Mouse (Mus musculus) 3T3-L1 (cell line): ENCODE measurements around the gene Rere.
A peak's percentile ranks its signal among the peaks of the same experiment; 100 is the strongest.

Source experiments
- DNase-seq: peaks from one replicate; pipeline ENCODE4 v3.0.0-alpha.2; 2015; ENCODE audit warnings: low read depth, low spot score

Rere gene

GRCm38 (mm10) chr4:150282631-150283334, 1.3 kb downstream of the Rere start:
- DNase-seq: no peak

DNA sequence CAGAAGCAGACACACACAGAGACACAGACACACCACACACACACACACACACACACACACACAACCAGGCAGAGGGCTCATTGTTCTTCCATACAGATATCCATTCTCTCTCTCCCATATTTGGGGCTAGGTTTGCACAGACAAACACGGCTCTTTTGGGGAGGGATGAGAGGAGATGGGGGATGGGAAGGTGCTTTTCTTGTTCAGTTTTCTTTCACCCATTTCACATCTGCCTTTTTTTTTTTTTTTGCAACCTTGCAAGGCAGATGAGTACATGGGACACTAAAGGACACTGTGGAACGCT, 1.8 kb downstream of the Rere start:
- DNase-seq: no peak

DNA sequence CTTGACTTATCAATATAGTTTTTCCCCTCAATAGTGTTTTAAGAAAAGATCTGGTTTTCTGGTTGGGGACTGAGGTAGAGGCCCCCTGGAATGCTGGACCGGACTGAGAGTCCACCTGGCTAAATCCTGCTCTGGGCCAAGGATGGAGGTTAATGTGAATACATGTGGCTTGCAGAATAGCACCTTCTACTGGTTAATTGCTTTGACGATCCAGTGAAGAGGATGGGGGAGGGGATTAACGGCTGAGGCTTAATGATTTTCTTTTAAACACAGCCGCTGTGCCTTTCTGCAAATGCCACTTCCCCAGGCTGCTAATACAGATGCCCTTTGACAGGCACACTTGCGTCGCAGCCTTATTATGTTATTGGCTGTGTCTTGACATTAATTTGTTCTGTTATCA, 2.5 kb downstream of the Rere start:
- DNase-seq: no peak

DNA sequence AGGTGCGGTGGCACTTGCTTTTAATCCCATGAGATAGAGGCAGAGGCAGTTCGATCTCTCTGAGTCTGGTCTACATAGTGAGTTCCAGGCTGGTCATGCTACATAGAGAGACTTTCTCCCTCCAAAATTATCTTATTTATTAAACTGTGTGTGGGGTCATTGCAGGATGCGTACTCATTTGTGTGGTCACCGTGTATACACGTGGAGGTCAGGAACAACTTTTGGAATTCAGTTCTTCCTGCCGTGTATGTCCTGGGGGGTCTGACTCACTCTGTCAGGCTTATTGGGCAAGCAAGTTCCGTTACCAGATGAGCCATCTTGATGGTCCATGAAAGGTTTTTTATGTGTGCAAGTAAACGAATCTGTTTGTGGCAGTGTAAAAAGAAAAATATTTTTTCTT, 5.5 kb downstream of the Rere start:
- DNase-seq: peak; percentile 77

DNA sequence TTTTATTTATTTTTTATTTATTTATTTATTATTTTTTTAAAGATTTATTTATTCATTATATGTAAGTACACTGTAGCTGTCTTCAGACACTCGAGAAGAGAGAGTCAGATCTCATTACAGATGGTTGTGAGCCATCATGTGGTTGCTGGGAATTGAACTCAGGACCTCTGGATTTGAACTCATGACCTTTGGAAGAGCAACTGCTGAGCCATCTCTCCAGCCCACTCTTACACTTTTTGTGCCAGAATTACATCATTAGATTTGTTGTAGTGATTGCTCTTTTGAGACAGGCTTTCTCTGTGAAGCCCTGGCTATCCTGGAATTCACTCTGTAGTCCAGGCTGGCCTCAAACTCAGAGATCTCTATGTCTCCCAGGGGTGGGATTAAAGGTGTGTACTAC, 6.0 kb downstream of the Rere start:
- peak; percentile 62 for DNase-seq

DNA sequence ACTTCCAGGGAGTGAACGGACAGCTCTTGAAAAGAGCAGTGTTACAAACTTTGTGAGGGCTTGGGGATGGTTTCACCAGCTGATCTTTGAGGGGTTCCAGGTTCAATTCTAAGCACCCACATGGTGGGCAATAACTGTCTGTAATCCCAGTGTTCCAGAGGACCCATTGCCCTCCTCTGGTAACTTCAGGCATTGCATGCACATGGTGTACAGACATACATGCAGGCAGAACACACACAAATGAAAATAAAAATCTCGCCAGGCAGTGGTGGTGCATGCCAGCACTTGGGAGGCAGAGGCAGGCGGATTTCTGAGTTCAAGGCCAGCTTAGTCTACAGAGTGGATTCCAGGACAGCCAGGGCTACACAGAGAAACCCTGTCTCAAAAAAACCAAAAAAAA, 10.5 kb downstream of the Rere start:
- DNase-seq: no peak

GRCm38 (mm10) chr4:150294870-150295269, 13.4 kb downstream of the Rere start:
- DNase-seq: no peak

DNA sequence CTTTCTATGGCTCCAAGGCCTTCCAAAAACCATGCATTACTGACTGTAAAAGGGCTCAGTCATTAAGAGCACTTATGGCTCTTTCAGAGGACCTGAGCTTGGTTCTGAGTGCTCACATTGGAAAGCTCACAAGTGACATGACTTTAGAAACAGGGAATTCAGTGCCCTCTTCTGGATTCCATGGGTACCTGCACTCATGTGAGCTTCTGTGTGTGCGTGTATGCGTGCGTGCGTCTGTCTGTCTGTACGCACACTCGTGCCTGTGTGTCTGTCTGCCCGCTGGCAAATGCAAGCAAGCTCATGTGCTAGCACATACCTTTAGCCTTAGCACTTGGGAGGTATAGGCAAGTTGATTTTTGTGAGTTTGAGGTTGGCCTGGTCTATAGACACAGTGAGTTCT, 14.5 kb downstream of the Rere start:
- DNase-seq: no peak

DNA sequence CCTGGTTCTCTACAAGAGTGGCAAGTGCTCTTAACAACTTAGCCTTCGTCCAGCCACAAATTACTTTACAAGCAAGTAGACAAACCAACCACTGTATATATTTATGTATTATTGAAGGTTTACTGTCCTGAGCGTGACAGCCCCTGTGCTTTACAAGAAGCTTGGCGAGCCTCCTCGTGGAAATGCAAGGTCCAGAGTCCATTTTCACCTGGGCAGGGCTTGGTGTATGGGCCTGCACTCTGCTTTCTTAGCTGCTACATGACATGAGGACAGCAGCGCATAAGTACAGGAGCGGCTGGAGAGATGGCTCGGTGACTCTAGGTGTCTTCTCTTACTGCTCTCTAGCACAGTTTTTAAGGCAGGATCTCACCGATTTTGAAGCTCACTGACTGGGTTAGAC, 21.3 kb downstream of the Rere start:
- no peak for DNase-seq

GRCm38 (mm10) chr4:150306701-150307100, 25.3 kb downstream of the Rere start:
- no peak for DNase-seq

DNA sequence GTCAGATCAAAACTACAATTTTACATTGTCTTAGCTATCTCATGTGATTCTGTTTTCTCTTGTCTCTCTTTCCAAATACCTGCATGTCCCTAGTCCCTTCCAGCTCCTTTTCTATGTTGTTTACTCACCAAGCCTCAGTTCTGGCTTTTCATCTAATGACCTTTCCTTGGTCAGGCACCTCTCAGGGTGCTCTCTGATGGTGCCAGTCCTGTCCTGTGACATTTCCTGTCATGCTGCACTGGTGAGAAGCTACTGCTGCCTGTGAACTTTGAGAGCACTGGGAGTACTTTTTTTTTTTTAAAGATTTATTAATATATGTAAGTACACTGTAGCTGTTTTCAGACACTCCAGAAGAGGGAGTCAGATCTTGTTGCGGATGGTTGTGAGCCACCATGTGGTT, 25.8 kb downstream of the Rere start:
- DNase-seq: no peak

- DNase-seq: no peak
These were observed 30.0 kb downstream of the Rere start for GRCm38 (mm10) chr4:150311431-150311830.

DNA sequence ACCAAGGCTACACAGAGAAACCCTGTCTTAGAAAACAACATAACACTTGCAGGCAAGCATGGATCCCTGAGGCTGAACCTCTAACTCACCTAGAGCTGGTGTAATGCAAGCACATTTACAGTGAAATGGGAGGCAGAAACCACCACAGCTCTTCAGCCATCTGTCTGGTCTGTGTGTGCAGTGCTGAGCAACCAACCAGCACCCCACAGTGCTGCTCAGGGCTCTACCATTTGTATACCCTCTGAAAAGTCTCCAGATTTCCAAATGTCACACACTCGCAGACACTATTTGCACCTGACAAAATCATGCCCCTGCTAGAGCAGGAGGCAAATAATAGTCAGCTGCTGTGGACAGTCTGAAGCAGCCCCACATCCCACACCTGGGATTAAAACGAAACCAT, 31.2 kb downstream of the Rere start:
- no peak for DNase-seq

DNA sequence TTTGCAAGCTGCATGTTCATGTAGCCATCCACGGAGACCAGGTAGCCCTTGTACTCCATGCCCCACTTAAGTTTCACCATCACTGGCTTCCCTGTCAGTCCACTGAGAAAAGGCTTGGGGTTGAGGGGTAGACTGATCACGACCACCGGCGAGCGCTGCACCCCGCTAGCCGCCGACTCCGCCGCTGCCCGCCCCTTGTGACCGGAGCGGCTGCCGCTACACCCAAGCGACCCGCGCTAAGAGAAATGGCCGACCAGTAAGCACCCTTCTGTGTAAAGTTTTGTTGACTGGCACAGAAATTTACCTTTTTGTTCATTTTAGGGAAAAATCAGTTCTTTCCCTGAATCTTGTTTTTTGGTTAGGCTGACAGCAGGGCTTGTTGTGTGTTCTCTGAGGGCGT, 33.9 kb downstream of the Rere start:
- no peak for DNase-seq

GRCm38 (mm10) chr4:150316546-150316945, 35.1 kb downstream of the Rere start:
- DNase-seq: no peak

DNA sequence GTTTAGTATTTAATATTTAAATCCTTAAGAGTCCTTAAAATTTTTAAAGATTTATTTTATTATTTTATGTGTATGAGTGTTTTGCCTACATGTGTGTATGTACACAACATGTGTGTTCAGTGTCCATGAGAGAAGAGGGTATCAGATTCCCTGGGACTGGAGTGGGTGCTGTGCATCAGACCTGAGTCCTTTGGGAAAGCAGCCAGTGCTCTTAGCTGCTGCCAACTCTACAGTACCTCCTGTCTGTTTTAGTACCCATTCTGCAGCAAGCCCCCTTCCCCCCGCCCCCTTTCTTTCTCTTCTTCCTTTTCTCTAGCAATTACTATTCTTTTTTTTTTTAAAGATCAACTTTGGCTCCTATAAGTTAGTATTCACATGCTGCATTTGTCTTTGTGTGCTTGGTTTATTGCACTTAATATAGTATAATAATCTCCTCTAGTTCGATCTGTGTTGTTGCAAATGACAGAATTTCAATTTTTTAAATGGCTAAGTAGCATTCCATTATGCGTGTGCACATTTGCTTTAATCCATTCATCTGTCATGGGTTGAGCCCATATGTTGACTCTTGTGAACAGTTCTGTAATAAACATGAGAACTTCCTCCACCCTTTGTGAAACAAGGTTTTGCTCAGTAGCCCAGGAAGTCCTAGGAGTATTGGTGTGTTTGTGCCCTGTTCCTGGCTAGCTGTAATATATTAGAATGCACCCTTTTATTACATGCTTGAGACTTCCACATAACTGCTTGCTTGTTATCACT, 43.8 kb downstream of the Rere start:
- no peak for DNase-seq

- DNase-seq: peak; percentile 67
These were observed 44.6 kb downstream of the Rere start for GRCm38 (mm10) chr4:150326005-150326404.

- DNase-seq: no peak
These were observed 46.0 kb downstream of the Rere start for GRCm38 (mm10) chr4:150327476-150327875.

DNA sequence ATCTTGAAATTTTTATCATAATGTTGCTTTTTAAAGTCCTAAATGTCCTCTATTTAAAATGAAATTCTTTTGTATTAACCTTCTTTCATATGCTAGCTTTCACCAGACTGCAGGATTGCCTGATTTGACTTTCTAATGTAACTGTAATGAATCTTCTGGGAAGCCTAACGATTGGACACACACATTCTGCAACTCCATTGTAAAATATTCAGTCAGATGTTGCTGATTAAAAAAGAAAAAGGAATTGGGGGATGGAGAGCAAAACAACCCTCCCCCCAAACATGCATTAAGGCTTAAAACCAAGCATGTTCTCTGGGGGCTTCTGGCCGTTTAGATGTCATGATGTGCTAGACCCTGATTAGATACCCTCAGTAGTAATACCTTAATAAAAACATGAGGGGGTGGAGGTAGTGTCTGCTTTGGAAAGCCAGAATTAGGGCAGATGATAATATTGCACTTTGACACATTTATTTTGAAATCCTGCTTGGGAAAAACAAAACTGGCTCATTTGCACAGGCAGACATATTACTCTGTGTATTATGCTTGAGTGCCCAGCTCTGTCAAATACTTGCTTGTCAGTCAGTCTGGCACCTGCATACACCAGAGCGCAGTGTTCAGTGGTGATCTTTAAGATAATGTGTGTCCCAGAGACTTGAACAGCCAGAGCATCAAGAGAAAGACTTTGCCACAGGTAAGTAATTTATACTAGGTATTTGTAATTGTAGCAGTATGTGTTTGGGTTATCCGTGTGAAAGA, 52.7 kb downstream of the Rere start:
- no peak for DNase-seq

DNA sequence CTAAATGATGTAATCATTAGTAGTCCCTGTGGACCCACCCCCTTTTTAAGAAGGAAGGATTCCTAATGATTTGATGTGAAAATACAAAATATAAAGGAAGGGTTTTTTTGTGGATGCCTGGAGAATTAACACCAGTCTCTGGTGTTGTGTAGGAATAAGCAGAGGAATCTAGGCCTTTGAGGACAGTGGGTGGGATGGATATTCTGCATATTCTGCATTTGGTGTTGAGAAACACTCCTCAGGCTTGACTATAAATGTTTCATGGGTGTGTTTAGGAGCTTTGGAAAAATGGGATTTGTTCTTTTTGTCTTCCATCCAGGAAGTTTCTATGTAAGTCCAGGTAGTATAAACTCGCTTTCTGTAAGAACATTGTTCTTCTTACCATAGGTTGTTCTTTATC, 55.8 kb downstream of the Rere start:
- DNase-seq: no peak

GRCm38 (mm10) chr4:150338906-150339650, 57.6 kb downstream of the Rere start:
- peak; percentile 43 for DNase-seq
